Mouse (Mus musculus) embryonic fibroblast, embryonic 13.5 days (primary cell): ENCODE results near the gene Tax1bp3.

ENCODE experiments used
- CTCF ChIP-seq: IDR thresholded peaks from 2 replicates; pipeline ENCODE4 v1.5.1; 2011; ENCODE audit warnings: mild to moderate bottlenecking, control low read depth, low read length, moderate library complexity, borderline replicate concordance; ENCODE audit not compliant: insufficient read depth
- POLR2A ChIP-seq: IDR thresholded peaks from 2 replicates; pipeline ENCODE4 v1.6.1; 2011; ENCODE audit warnings: low read depth, mild to moderate bottlenecking, control low read depth, low read length, moderate library complexity

DNA sequence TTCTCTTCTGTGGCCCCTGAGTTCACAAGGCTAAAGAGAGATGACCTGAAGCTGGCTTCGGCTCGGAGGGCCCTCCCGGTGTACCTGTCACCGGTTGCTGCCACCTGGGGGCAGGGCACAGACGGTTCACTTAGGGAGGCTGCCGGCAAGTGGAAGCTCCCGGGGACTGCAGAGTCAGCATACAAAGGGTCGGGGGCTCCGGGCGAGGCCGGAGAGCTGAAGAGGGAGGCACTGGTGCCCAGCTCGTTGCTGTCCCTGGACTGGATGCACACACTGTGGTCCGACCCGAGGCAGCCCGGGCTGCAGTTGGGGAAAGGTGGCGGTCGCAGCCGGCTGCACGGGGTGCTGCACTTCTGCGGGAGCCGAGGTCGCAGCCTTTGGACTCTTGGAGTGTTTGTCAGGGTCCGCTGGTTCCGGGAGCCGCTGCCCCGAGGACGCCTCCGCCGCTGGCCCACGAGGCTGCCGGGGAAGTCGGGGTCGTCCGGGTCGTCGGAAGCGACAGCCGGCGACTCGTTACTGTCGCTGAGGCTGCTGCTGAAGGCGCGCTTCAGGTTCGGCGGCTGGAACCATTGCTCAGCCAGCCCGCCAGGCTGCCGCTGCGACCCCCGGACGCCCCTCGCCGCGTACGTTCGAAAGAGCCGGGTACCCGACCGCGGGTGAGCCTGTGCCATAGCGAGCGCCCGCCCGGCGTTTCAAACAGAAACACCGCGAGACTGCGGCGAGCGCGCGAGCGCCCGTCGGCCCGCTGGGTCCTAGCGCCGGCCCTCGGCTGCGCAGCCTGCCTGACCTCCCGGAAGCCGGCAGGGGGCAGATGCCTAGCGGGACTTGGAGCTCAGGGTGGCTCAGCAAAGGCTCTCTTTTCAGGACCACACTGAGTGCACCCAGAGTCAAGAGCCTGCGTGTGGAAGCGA lies 39.0 kb upstream of the Tax1bp3 start, which contains the start of gene Haspin:
- TF ChIP-seq POLR2A (peak; percentile 47; the same call in 1 of the 2 replicates), CTCF (peak; percentile 73)
